Mouse (Mus musculus): Measurements from ENCODE around the gene Sccpdh.

DNA sequence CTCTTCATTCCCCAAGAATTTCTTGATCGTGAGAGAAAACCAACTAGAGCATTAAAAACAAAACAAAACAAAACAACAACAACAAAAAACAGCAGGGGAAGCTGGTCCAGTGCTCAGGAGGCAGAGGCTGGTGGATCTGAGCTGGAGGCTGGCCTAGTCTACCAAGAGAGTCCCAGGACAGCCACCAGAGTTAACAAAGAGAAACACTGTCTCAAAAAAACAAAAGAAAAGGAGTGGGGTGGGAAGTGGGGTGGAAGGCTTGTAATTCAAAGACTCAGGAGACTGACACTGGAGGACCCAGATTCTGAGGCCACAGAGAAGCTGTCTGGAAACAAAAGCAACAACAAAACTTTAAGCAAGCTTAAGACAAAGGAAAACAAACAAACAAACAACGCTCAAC, 1.0 kb upstream of the Sccpdh start:
- TF ChIP-seq CTCF (IDR thresholded peaks at IDR 0.05; ENCODE audit: low read depth, low read length), result no peak
- TF ChIP-seq POLR2A (IDR thresholded peaks at IDR 0.05; ENCODE audit: borderline replicate concordance, low read depth, low read length), result no peak
